Mouse (Mus musculus) thymus, postnatal 36 days (tissue): Measurements from ENCODE around the gene Nit1.

ENCODE experiments used
- DNase-seq, 2 experiments: peaks; one replicate each; pipeline ENCODE4 v3.0.0; 2022; ENCODE audit warnings: mixed read lengths in 2 of 2

The Nit1 gene

GRCm38 (mm10) chr1:171345225-171346094 is at the start of gene Nit1, which contains the start of gene Pfdn2:
TSS of gene Nit1 (minus strand) at chr1:171345646.
TSS of gene Pfdn2 (plus strand) at chr1:171345670.
- DNase-seq = peak; percentile 86 to 90

- peak; percentile 73 to 86 for DNase-seq
Measured at GRCm38 (mm10) chr1:171390101-171390500, 44.7 kb upstream of the Nit1 start.

- peak; percentile 89 to 96 for DNase-seq
Measured at GRCm38 (mm10) chr1:171388376-171389102, 43.1 kb upstream of the Nit1 start, which contains the start of gene Arhgap30. TSS of gene Arhgap30 (plus strand) at chr1:171388954.

- peak; percentile 65 to 74 for DNase-seq
Measured at GRCm38 (mm10) chr1:171387099-171387498, 41.7 kb upstream of the Nit1 start.

GRCm38 (mm10) chr1:171385171-171385570 is 39.7 kb upstream of the Nit1 start:
- no peak for DNase-seq

GRCm38 (mm10) chr1:171384361-171384760 is 38.9 kb upstream of the Nit1 start:
- DNase-seq = no peak

GRCm38 (mm10) chr1:171382096-171382620 is 36.7 kb upstream of the Nit1 start:
- no peak for DNase-seq

GRCm38 (mm10) chr1:171379935-171380599 is 34.6 kb upstream of the Nit1 start:
- peak; percentile 75 to 78 for DNase-seq

- no peak for DNase-seq
Measured at GRCm38 (mm10) chr1:171378298-171378697, 32.9 kb upstream of the Nit1 start.

GRCm38 (mm10) chr1:171375646-171376097 is 30.2 kb upstream of the Nit1 start:
- DNase-seq = no peak

GRCm38 (mm10) chr1:171373946-171374345 is 28.5 kb upstream of the Nit1 start:
- DNase-seq = no peak

GRCm38 (mm10) chr1:171372880-171373279 is 27.4 kb upstream of the Nit1 start:
- DNase-seq = no peak

GRCm38 (mm10) chr1:171369845-171370556 is 24.6 kb upstream of the Nit1 start, which contains the start of gene Nectin4:
TSS of gene Nectin4 (plus strand) at chr1:171370099.
- no peak for DNase-seq

GRCm38 (mm10) chr1:171365934-171366333 is 20.5 kb upstream of the Nit1 start:
- DNase-seq = no peak

- peak; percentile 66 to 67 for DNase-seq
Measured at GRCm38 (mm10) chr1:171361106-171362103, 16.0 kb upstream of the Nit1 start.

GRCm38 (mm10) chr1:171360656-171361055 is 15.2 kb upstream of the Nit1 start, which contains the start of gene Klhdc9:
TSS of gene Klhdc9 (minus strand) at chr1:171360798.
- peak; percentile 80 to 92 for DNase-seq

GRCm38 (mm10) chr1:171360253-171360652 is 14.8 kb upstream of the Nit1 start:
- peak in 1 of 2 experiments; percentile 50 for DNase-seq

GRCm38 (mm10) chr1:171358421-171358820 is 13.0 kb upstream of the Nit1 start:
- peak; percentile 28 to 31 for DNase-seq

GRCm38 (mm10) chr1:171356814-171357213 is 11.4 kb upstream of the Nit1 start:
- no peak for DNase-seq

GRCm38 (mm10) chr1:171355812-171356340 is 10.4 kb upstream of the Nit1 start:
- DNase-seq = peak; percentile 51 to 64
